Mouse (Mus musculus) bone marrow macrophage, adult 2 months (primary cell): ENCODE measurements around the gene Polr2a. TPM values are rescaled to one million over a fixed set of nuclear protein-coding genes. Genes with fewer than 3 reads are reported as not detected.

Experiments
- H3K27ac ChIP-seq: 2 replicates; pipeline ENCODE4 v1.5.1; 2012; ENCODE audit warnings: low read depth, low read length; ENCODE audit not compliant: insufficient read depth
- H3K4me1 ChIP-seq: 2 replicates; pipeline ENCODE4 v1.6.1; 2012; ENCODE audit warnings: low read length; ENCODE audit not compliant: control insufficient read depth, insufficient read depth
- H3K4me3 ChIP-seq: 2 replicates; pipeline ENCODE4 v1.5.1; 2012; ENCODE audit warnings: mild to moderate bottlenecking, low read length, moderate library complexity; ENCODE audit not compliant: insufficient read depth
- CTCF ChIP-seq: IDR thresholded peaks from 2 replicates; pipeline ENCODE4 v1.5.1; 2012; ENCODE audit warnings: low read depth, mild to moderate bottlenecking, low read length, moderate library complexity
- POLR2A ChIP-seq: IDR thresholded peaks from 2 replicates; pipeline ENCODE4 v1.6.1; 2012; ENCODE audit warnings: mild to moderate bottlenecking, low read depth, low read length, borderline replicate concordance
- polyA plus RNA-seq: library from polyadenylated mRNA; stranded (reverse); fragments of >200 nt; gene quantifications from 2 replicates; pipeline ENCODE4 v1.2.4, GENCODE M21; 2012; ENCODE audit not compliant: missing spikeins, insufficient read depth, insufficient read length

Polr2a gene
- polyA plus RNA-seq, 1 experiment = 69.7 TPM

GRCm38 (mm10) chr11:69787306-69787705, 28.9 kb upstream of the Polr2a start:
- Histone ChIP-seq H3K27ac (no peak overlapping the region), H3K4me3 (no peak overlapping the region), H3K4me1 (peaks cover 8% of the 10 kb centered on the region; the same call in 1 of the 2 replicates)
- TF ChIP-seq POLR2A = no peak
- TF ChIP-seq CTCF = no peak

DNA sequence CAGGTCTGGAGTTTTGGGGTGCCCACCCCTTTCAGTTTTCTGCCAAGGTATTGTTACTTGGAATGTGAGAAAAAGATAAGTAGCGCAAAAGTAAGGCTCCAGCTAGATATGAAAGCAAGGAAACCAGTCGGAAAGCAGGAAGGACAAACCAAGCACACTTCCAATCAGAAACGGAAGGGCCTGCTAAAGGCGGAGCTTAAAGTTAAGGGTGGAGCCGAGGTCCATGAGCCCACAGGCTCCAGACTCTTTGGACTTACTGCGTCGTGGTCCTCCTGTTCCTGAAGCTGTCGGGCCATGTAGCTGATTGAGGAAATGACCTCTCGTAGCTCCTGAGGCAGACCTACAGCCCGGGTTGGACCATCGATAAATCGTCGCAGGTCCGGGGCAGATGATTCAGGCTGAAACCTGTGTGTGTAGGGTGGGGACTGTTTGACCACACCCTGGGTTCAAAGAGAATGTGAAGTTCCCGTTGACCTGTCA, 26.4 kb upstream of the Polr2a start:
- H3K4me3 ChIP-seq = peak overlapping the region; percentile 44
- peaks cover 6% of the 10 kb centered on the region; the same call in 1 of the 2 replicates for H3K4me1 ChIP-seq
- H3K27ac ChIP-seq = no peak overlapping the region
- TF ChIP-seq CTCF = no peak
- no peak for TF ChIP-seq POLR2A

DNA sequence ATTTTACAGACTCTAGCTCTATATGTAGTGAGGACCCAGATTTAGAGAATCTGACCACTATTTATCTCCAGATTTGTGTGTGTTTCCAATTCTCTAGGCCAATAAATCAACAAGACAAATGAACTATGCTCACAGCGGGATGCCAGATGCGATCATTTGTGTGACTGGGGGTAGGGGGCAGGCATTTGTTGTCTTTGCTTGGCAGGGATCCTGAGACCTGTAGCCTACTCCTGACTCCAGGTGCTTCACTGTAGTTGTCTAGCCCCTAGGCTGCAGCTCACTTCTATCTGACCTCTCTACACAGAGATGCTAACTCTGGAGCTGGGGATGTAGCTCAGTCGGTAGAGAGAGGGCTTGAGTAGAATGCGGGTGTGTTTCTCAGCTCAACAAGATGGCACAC, 23.4 kb upstream of the Polr2a start:
- Histone ChIP-seq H3K4me1 (peaks cover 6% of the 10 kb centered on the region; the same call in 1 of the 2 replicates), H3K4me3 (no peak overlapping the region), H3K27ac (no peak overlapping the region)
- TF ChIP-seq CTCF (no peak), POLR2A (no peak)

GRCm38 (mm10) chr11:69778985-69779384, 20.5 kb upstream of the Polr2a start:
- Histone ChIP-seq H3K4me3 (no peak overlapping the region), H3K4me1 (peaks cover 14% of the 10 kb centered on the region), H3K27ac (no peak overlapping the region)
- TF ChIP-seq CTCF (no peak), POLR2A (no peak)

- no peak overlapping the region for H3K27ac ChIP-seq
- peaks cover 14% of the 10 kb centered on the region for H3K4me1 ChIP-seq
- TF ChIP-seq CTCF = no peak
- no peak for TF ChIP-seq POLR2A
- no peak overlapping the region for H3K4me3 ChIP-seq
Observed at GRCm38 (mm10) chr11:69778258-69778982, 20.0 kb upstream of the Polr2a start.

- no peak overlapping the region for H3K27ac ChIP-seq
- H3K4me3 ChIP-seq = no peak overlapping the region
- TF ChIP-seq CTCF (no peak), POLR2A (no peak)
- peaks cover 14% of the 10 kb centered on the region for H3K4me1 ChIP-seq
Observed at GRCm38 (mm10) chr11:69777504-69778257, 19.2 kb upstream of the Polr2a start.

- Histone ChIP-seq H3K4me3 (no peak overlapping the region), H3K4me1 (peaks cover 14% of the 10 kb centered on the region), H3K27ac (no peak overlapping the region)
- TF ChIP-seq CTCF = no peak
- TF ChIP-seq POLR2A = no peak
Observed at GRCm38 (mm10) chr11:69776488-69776887, 18.1 kb upstream of the Polr2a start.

DNA sequence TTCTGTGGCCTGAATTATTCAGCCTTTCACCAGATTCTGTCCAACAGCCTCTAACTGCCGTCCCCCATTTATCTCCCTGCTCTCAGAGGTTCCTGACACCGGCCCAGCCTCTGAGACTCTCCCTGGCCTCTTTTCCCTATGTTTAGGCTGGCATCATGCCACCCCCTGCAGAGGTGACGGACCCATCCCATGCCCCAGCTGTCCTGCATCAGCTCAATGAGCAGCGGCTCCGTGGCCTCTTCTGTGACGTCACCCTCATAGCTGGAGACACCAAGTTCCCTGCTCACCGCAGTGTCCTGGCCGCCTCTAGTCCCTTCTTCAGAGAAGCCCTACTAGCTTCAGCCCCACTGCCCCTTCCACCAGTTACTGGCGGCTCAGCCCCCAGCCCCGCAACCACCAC, 17.3 kb upstream of the Polr2a start:
- H3K27ac ChIP-seq = no peak overlapping the region
- TF ChIP-seq CTCF (no peak), POLR2A (no peak)
- H3K4me3 ChIP-seq = no peak overlapping the region
- peaks cover 14% of the 10 kb centered on the region for H3K4me1 ChIP-seq

DNA sequence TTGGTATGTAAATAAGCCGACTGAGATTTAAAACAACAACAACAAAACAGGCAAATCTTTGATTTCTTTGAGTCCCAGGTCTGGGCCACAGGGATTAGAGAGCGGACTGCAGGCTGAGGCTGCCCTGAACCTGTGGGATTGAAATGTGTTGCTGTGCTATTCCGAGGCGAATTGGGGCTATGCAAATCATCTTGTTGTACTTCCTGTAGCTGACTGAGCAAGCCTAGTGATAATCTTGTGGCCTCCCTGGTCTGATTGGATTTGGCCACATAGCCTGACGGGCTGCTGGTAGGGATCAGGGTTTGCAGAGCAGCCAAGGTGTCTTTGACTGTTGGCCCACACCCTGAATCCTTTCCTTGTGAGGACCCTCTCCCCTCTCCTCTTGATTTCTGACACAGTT, 16.5 kb upstream of the Polr2a start:
- Histone ChIP-seq H3K4me3 (no peak overlapping the region), H3K27ac (no peak overlapping the region), H3K4me1 (peaks cover 14% of the 10 kb centered on the region)
- TF ChIP-seq POLR2A (no peak), CTCF (no peak)

DNA sequence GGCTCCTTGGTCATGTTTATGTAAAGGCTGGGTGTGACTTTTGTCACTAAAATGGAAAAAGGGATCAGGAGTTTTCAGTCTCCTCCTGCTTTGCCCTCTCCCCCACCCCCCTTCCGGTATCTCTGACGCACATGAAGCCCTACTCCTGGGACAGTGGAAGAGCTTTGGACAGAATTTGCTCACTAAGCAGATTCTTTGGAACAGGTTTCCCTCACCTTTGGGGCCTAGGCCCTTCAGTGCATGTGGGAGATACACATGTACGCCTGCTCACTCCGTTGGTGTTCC, 9.1 kb upstream of the Polr2a start:
- Histone ChIP-seq H3K27ac (no peak overlapping the region), H3K4me3 (no peak overlapping the region)
- TF ChIP-seq POLR2A = no peak
- TF ChIP-seq CTCF = no peak

More for the DNA sequence above, 9.1 kb upstream of the Polr2a start:
- H3K4me1 ChIP-seq = peaks cover 16% of the 10 kb centered on the region
